Mouse (Mus musculus): ENCODE measurements around the gene Tbc1d19. TPM values are rescaled to one million over a fixed set of nuclear protein-coding genes. Genes with fewer than 3 reads are reported as not detected.

Gene Tbc1d19
- 10 to 100 TPM; 18.5 to 23.5 TPM for total RNA-seq (2021)
- long read RNA-seq, experiment 1, transcript Tbc1d19-201 (21 exons, 2,273 nt) = major isoform, 13 of 20 reads
- long read RNA-seq, experiment 1, partial matches to known transcripts = 0 of 20 reads
- long read RNA-seq, experiment 1, other reads (novel, unspliced or antisense) = 6 of 20 reads
- long read RNA-seq, experiment 2, transcript Tbc1d19-201 (21 exons, 2,273 nt) = major isoform, 10 of 15 reads
- long read RNA-seq, experiment 2, partial matches to known transcripts = 1 of 15 reads
- long read RNA-seq, experiment 2, other reads (novel, unspliced or antisense) = 4 of 15 reads

DNA sequence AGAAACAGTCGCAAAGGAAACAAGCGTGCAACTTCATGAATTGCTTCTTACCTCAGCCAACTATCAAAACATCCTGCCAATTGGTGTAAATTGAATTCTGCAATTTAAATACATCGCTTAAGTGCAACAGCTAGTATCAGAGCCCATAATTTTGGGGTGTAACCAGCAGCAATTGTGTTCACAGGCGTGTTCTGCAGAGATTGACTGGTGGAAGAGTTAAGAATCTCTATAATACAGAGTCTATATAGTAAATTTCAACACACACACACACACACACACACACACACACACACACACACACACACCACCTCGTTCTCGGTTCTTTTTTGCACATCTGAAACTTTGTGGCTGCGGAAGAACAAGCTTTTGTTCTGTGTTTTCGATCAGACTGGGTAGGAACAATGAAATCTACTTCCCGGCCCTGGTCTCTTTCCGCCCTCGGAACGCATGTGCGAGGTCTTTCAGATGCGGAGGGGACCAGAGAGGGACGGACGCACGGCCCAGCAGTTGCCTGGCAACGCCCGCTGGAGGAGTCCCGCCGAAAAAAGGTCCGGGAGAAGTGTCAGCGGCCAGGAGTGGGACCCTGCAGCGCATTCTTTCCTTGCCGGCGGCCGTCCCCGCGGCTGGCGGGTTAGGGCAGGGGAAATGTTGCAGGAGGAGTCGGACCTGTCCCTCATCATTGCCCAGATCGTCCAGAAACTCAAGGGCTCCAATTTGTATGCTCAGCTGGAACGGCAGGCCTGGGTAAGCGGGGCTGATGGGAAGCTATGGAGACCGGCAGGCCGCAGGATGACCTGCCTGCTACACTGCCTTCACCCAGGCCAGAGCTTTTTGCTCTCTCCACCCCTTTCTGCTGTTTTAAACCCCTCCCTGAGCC is at the start of gene Tbc1d19:
TSS of gene Tbc1d19 (plus strand) at position 492 of the 877 bp plus-strand sequence.
- peak; percentile 77 to 79 for DNase-seq (ENCODE audit: low spot score in 2 of 2)

DNA sequence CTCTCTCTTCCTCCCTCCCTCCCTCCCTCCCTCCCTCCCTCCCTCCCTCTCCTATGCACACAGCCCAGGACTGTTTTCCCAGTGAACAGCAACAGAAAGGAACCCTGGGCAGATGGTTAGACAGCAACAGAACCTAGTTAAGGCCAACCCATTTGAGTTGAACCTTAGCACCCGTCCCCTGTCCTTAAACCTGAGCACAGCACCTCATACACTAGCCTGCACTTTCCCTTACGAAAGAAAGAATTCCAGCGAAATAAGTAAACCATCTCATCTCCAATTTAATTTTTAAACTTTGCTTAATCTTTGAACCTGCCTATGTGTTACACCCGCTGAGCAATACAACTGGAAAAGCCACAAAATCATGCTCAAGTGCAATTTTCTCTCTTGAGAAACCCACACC is 49.5 kb upstream of the Tbc1d19 start:
- DNase-seq (ENCODE audit: low spot score in 2 of 2) = no peak

DNA sequence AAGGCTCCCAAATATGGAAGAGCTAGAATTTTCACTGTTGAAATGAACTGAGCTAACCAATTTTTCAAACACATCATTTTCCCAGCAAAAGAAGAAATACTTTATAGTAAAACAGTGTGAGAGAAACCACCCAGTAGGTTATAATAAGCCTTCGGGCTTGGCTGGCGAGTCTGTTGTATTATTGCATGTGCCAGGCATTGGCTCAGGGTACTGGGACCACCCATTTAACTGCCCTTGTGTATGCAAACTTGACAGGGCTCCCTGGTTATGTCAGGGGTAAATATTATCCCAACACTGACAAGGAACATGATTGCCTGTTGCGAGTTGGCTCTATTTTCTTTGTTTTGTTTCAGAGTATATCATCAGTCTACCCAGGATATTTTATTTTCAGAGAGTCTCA is 48.5 kb upstream of the Tbc1d19 start:
- DNase-seq (ENCODE audit: low spot score in 2 of 2) = no peak

DNA sequence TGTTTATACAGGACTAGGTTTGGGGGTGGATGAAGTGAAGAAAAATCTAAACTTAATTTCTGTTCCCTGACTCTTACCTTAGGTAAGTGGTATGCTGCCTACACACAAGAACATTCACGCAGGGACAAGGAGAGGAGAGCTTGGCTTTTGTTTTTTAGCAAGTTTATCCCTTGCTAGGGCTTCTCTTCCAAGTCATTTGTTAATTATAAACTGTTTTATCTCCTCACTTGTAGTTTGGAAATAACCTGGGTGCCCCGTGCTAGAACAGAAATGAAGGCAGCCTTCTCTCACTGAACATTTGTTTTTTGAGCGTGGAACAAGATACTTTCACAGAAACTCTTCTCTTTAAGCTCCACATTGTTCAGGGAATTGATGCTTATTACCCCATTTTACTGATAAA is 48.1 kb upstream of the Tbc1d19 start:
- DNase-seq (ENCODE audit: low spot score in 2 of 2) = no peak

DNA sequence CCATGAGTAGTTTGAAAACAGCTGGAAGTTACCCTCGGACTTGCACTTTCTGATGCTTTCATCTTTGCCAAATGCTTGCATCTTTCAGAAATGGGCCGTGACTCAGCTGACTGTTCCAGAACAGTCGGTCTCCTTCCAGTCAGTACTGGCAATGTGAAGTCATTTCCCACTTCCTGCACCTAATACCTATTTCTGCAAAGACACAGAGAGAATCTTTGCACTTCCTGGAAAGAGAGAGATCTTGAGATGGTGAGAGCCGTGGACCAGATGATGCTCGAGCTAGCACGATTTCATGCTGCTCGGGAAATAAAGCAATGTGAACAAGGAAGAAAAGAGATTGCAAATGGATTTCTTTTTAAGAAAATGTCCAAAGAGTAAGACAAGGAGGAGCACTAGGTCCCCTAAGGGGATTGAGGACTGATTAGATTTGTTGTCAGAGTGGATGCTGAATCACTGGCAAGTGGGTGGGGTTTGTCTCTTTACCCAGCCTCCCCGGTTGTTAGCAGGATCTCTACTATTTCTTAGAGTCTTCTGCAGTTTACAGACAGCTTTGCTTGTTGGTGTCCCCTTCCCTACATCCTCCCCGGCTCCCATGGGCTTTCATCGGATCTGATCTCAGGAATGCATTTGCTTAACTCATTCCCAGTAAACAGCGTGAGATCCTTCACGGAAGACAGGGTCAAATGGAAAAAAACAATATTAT is 24.4 kb upstream of the Tbc1d19 start:
- no peak for DNase-seq (ENCODE audit: low spot score in 2 of 2)

DNA sequence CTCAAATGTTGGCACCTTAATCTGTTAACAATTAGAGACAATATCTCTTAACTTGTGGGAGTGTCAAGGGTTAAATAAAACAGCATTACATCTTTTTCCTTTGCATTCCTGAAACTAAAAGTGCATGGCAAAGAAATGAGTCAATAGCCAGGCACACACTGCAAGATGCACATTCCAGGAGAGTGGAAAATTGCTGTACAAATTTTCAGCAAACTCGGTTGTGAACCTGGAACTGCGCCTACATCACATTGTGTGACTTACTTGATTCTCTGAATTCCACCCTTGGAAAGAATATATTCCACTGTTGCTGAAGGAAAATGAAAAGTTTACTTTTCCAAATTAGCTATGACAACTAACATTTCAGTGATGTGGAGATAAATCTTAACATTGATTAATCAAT is 8.0 kb upstream of the Tbc1d19 start:
- no peak for DNase-seq (ENCODE audit: low spot score in 2 of 2)

DNA sequence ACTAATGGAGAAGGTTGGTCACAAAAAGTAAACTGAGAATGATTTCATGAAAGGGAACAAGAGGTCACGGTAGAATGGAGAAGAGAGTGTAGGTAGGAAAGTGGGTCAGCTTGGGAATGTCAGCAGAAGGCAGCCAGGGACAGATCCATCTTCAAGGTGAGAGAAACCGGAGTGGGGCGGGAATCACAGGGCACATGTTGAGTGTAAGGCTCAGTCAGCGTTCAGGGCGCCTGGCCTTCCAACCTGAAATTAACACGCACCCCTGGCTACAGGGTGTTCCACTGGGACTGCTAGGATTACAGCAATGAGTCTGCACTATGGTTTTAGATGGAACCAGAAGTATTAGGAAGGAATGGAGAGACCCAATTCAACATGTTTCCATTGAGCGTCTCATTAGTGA is 10.3 kb downstream of the Tbc1d19 start:
- no peak for DNase-seq (ENCODE audit: low spot score in 2 of 2)

DNA sequence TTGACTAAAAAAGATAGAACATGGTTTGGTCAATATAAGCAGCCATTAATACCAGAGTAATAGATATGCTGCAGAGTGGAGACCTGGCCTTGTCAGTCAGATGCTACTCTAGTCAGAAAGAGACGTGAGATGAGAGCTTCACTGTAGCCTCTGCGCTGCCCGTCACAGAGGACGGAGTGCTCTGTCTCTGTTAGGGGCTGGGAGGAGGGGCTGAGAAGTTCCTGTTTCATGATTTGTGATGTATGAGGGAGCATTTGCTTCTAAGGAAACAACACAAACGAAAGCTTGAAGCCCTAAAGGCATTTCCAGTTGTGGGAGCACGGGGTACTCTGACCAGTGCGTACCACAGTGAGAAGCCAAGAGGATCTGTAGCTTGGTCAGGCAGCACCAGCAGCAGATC is 16.5 kb downstream of the Tbc1d19 start:
- DNase-seq (ENCODE audit: low spot score in 2 of 2) = no peak

DNA sequence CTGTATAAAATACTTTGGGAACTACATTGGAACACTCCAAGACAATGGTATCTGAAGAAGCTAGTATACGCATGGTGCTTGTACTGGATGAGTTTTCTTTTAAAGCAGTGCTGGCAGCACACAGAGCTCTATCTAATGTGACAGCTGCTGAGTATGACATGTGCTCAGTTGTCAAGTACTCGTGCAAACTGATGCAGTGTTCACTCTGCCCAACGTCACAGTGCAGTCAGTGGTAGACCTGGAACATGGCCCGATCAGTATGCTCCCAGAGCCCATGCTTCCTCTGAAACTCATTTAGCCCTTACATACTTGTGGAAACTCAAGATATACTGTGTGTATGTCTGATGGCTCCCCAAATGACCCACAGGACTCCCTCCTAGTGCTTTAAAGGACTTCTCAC is 25.1 kb downstream of the Tbc1d19 start:
- no peak for DNase-seq (ENCODE audit: low spot score in 2 of 2)

DNA sequence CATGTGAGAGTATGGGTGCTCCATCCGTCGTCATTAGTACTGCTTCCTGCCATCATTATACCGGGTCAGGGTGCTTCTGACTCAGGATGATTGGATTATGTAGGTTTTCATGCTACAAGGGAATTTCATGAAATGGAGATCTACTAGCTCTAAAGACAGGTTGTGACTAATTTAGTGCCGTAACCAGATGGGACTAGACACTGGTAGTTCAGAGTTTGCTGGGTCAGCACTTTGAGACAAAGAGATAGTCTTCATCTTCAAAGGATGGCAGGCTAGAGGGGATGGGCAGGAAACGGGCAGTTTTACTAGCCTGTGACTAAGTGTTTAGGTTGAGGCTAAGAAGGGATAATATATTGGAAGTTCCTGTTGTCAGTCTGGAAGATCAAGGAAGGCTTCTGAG is 31.9 kb downstream of the Tbc1d19 start:
- no peak for DNase-seq (ENCODE audit: low spot score in 2 of 2)

DNA sequence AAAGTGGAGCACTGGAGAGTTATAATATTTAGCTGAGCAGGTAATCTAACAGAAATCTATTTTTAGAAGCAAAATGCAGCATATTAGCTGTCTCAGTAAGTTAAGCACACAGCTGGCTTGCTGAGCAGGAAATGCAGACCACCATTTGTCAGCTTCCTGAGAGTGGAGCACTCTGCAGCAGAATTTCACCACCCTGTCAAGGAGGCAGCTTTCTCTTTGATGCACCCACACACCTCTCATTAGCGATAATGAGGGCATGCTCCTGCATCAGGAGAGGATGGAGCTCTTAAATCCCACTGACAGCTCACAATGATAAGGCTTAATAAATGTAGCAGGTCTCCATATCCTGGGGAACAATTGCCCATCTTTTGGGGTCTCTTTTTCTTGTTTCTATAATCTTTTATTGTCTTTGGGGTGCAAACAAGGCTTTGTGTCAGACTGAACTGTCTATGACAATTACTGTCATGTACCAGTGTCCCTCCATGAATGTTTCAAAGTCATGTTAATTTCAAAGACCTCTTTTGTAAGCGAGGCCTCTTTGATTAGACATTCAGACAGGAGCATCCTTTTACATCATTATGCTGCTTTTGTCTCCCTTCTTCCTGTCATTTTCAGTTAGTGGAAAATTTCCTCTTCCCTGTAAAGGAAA is 39.0 kb downstream of the Tbc1d19 start:
- DNase-seq (ENCODE audit: low spot score in 2 of 2) = no peak

DNA sequence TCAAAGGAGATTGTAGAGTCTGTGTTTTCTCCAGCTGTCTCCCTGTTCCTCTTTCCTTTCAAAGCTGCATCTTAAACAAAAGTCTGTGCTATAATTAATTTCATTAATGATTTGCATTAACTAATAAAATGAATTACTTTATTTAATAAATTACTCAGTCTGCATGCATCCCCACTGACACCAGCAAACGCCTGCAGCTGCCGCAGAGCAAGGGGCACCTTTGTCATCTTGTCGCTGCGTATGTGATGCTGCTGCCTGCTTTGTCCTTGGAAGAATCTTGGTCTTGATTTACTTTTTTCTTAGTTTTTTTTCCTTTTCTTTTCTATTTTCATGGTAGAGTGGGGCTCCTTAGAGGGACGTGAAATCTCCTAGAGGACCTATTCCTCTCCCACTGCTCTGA is 43.2 kb downstream of the Tbc1d19 start:
- DNase-seq (ENCODE audit: low spot score in 2 of 2) = no peak

DNA sequence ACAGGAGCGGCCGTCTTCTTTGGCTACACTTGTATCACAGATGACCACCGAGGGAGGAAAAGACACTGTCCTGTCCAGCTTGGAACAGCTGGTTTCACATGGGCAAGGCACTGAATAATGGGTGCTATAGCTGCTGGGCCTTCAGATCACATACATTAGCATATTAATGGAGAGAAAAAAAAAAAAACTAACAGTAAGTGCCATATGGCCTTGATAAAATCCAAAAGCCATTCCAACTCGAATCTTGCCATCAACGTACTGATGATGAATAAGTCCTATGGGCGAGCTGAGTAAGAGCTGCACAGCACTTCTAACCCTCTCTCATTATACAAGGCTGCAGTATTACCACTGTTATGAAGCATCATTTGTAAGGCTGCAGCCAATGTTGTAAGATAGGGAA is 45.2 kb downstream of the Tbc1d19 start:
- no peak for DNase-seq (ENCODE audit: low spot score in 2 of 2)

DNA sequence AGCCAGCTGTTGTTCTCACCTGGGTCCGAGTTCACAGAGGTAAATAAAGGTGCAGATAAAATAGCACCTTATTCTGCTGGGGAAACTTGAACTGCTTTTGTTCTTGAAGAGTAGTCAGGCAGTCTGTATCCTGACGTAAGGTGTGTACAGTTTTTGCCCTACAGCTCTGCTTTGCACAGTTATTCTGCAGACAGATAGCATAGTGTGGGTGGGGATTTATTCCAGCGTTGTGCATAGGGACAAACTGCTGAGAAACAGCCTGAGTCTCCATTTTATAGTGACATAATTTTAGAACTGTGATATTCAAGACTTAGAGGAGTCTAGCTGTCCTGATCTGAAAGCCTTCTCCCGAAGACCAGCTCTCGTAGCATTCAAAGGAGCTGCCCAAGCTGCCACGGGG is 46.6 kb downstream of the Tbc1d19 start:
- no peak for DNase-seq (ENCODE audit: low spot score in 2 of 2)

DNA sequence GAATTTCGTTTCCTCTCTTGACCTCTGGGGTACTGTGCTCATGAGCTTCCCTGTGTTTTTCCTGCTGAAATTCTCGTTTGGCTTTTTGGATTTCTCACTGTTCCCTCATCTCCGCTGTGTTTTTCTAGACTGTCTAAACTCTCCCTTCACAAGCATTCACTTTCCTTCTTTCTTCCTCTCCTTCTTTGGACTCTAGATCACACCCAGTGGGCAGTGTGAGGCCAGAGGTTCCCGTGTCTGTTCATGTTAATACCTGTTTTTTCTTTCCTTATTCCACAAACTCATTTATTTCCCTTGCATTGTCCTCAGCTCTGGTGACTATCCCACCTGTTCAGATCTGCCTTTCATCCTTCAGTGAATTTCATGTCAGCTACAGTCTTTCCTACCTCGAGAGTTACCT is 55.7 kb downstream of the Tbc1d19 start:
- no peak for DNase-seq (ENCODE audit: low spot score in 2 of 2)

DNA sequence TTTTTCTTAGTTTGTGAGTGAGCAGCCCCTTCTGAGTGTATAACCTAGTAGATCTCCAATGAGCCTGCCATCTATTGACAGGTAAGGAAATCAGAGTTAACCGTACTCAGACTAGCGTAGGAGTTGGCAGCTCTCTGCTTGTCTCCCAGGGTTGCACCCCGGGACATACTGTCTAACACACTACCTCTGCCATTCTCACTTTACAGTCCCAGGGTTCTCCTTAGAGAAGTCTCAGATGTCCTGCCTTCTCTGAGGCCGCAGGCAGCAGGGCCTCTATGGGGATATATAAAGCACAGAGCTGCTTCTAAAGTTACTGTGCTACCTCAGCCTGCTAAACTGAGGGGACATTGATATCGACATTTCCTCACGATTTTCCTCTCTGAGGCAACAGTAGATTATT is 56.6 kb downstream of the Tbc1d19 start:
- DNase-seq (ENCODE audit: low spot score in 2 of 2) = no peak

DNA sequence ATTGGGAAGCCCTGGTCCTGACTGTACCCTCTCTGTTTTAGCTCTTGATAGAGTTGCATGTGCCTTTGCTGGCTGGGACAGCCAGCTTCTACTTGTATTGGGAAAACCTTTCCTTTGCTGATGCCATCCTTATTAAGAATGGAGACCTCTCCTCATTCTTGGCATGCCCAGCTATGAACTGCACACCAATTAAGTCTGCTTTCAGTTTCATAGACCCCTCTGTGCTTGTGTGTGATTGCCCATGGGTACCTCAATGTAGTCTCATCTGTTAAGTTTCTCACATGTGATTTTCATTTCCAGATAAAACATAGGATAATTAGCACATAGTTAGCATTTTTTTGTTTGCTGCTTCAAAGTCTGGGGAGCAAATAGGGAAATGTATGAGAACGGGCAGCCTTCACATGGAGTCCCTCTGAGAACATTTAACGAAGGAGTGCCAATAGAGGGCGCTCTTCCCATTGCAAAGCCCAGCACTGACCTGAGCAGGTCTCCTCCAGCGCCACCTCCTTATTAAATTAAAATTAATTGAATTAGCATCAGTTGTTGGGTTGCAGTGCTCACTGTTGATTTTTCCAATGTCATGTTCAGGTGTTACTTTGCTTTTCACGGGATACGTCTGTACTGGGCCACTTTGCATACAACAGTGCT is 62.4 kb downstream of the Tbc1d19 start:
- DNase-seq (ENCODE audit: low spot score in 2 of 2) = peak; percentile 55 to 64

DNA sequence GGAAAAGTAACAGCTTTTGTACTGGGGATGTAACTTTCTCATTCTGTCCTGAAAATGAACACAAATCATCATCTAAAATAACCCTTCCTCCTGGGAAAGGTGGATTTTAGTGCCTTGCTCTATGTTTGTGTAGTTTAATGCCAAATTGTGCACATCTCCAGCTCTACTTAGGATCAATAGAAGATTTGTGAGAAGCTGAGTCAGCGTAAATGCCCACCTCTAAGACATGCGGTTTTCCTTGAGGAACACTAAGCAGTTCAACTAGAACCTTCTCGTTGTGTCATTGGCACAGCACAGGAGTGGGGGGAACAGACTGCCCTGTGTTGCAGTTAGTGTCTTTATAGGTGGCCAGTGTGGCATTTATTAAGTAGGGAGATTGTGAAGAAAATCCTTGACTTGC is 65.6 kb downstream of the Tbc1d19 start:
- DNase-seq (ENCODE audit: low spot score in 2 of 2) = no peak

DNA sequence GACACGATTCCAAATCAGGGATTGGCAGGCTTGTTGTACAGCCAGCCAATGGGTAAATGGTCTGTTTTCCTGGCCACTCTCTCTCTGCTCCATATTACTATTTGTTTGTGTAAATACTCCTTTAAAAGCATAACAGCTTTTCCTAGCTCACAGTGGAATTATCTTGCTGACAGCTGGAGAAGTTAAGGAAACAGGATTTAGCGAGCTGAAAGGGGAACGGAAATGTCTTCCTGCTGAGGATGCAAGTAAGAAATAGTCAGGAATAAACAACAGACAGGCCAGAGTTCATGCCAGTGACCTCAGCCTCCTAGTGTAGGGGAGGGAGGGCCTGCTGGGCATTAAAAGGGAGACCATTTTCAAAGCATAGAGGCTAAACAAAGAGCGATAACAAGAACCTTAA is 71.3 kb downstream of the Tbc1d19 start:
- DNase-seq (ENCODE audit: low spot score in 2 of 2) = no peak

DNA sequence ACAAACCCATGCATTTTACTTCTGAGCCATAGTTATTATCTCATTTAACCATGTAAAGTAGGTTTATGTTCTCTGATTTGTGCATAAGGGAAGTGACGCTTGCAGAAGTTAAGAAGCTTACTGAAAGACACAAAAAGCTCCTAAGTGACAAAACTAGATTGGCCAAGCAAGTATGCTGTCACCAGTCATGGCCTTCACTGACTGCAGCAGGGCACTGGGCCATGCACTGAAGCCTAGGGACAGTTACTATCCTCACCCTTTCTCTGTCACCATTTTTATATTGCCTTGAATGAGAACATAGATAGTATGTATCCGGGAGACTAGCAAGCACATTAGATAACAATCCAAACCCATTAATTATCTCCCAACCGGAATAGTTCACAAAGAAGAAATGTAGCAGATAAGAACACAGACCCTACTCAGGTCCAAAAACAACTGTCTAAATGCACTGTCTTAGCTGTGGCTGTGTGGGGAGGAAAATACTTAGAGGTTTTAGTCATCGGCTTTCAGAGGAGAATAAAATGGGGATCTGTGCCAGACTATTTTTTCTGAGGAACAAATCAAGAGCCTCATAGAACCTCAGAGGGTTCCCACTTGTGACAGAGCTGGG is 72.1 kb downstream of the Tbc1d19 start:
- DNase-seq (ENCODE audit: low spot score in 2 of 2) = no peak

DNA sequence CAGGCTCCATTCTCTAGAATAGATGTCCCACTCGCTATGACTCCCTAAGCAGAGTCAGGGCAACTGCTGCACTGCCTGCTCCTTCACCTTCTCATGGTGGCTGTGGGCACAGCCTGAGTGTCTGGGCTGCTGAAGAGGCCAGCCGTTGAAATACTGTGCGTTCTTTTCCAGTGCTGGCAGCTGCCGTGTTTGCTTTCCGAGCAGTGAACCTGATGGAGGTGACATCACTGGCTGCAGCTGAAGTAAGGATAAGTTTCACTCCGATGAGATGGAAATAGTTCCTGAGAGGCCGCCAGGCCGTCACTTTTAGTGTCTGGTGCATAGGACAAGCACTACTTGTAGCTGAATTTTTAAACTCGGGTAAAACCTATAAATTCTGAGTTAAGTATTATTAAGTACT is 92.0 kb downstream of the Tbc1d19 start:
- DNase-seq (ENCODE audit: low spot score in 2 of 2) = no peak

Measured in adrenal gland, adult 18-20 months (tissue).